Mouse (Mus musculus) lung, adult 2 months (tissue): ENCODE measurements at regions not wholly inside any gene's neighbourhood (a gene's known extent, or its start where the extent isn't known, plus 50 kb on each side); places are given as distances from the start of the nearest gene placed in this dataset.

Experiments used
- CTCF ChIP-seq: fragments of 200-500 bp; IDR thresholded peaks from 2 replicates; pipeline ENCODE4 v1.5.1; 2011; ENCODE audit warnings: mild to moderate bottlenecking, low read length, control low read depth; ENCODE audit not compliant: insufficient read depth
- POLR2A ChIP-seq: fragments of 200-500 bp; IDR thresholded peaks from 2 replicates; pipeline ENCODE4 v1.6.1; 2011; ENCODE audit warnings: low read depth, mild to moderate bottlenecking, control low read depth, low read length, borderline replicate concordance; ENCODE audit errors: extremely low read depth

DNA sequence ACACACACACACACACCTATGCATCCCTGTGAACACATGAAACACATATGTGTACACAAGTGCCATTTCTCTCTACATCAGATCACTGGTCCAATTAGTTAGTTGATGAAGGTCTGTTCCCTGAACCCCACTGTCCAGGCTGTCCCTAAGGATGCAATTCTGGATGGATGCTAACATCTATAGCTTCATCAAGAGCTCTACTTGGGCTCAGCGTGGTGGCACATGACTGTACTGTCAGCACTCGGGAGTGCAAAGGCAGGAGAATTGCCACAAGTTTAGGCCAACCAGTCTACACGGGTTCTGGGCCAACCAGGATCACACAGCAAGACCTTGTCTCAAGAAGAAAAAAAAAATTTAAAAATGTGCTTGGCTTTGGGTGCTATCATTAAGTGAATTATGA, 55.9 kb upstream of the 1110032F04Rik start:
- TF ChIP-seq POLR2A: no peak
- no peak for TF ChIP-seq CTCF
